Mouse (Mus musculus): ENCODE measurements around the gene Itgam. TPM values are rescaled to one million over a fixed set of nuclear protein-coding genes. Genes with fewer than 3 reads are reported as not detected.

The Itgam gene
- polyA plus RNA-seq, 1 experiment = 3.3 TPM

DNA sequence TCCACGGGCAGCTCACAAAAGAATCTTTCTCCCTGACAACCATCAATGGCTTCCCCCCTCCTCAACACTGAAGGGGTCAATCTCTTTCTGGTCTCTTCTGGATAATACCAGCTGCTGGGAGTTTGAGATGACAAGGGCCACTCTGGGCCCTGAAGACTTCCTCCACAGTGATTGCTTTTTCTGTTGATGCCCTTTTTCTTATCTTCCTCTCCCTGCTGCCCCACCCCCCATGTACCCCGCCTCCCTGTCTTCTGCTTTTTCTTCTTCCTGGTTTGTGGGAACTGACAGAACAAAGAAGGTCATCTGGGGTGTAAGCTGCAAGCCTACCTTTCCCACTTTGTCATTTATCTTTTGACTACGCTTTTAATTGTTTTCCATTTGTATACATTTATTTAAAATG is 5.4 kb downstream of the Itgam start:
- Histone ChIP-seq H3K36me3 (ENCODE audit: control insufficient read depth, insufficient read depth, low read length) (no peaks in the 10 kb centered on the region), H3K4me3 (ENCODE audit: low read depth, low read length) (no peak overlapping the region), H3K4me1 (ENCODE audit: control insufficient read depth, insufficient read depth, insufficient read length, low read length) (peaks cover 5% of the 10 kb centered on the region; the same call in 1 of the 2 replicates), H3K27me3 (ENCODE audit: control insufficient read depth, insufficient read depth, low read length) (no peaks in the 10 kb centered on the region), H3K27ac (ENCODE audit: insufficient read depth, low read depth, low read length) (no peak overlapping the region)
- no peak for TF ChIP-seq POLR2A (IDR thresholded peaks at IDR 0.05; ENCODE audit: low read depth, low read length)
- TF ChIP-seq CTCF (IDR thresholded peaks at IDR 0.05; ENCODE audit: extremely low read depth, insufficient read length, insufficient replicate concordance, low read depth, low read length) = no peak
- WGBS = 28% methylated on average over 3 of the region's 3 CpGs

DNA sequence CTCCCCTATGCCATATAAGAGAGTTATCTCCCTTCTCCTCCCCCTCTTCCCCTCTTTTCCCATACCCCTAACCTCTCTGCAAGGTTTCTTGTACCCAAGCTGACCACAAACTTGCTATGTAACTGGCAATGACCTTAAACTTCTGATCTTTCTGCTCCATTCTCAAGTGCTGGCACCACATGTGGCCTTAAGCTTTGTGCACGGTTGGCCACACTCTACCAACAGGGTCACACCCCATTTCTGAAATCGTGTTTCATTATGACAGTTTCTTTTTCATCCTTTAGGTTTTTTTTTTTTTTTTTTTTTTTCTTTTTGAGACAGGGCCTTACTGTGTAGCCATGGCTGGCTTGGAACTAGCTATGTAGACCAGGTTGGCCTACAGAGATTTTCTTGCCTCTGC is 7.4 kb downstream of the Itgam start:
- no peak overlapping the region for H3K27ac ChIP-seq (ENCODE audit: insufficient read depth, low read depth, low read length)
- WGBS = 60% methylated on average over 2 of the region's 2 CpGs
- no peaks in the 10 kb centered on the region for H3K36me3 ChIP-seq (ENCODE audit: control insufficient read depth, insufficient read depth, low read length)
- no peaks in the 10 kb centered on the region for H3K27me3 ChIP-seq (ENCODE audit: control insufficient read depth, insufficient read depth, low read length)
- H3K4me1 ChIP-seq (ENCODE audit: control insufficient read depth, insufficient read depth, insufficient read length, low read length) = peaks cover 5% of the 10 kb centered on the region; the same call in 1 of the 2 replicates
- TF ChIP-seq POLR2A (IDR thresholded peaks at IDR 0.05; ENCODE audit: low read depth, low read length) = no peak
- TF ChIP-seq CTCF (IDR thresholded peaks at IDR 0.05; ENCODE audit: extremely low read depth, insufficient read length, insufficient replicate concordance, low read depth, low read length) = no peak
- H3K4me3 ChIP-seq (ENCODE audit: low read depth, low read length) = no peak overlapping the region

DNA sequence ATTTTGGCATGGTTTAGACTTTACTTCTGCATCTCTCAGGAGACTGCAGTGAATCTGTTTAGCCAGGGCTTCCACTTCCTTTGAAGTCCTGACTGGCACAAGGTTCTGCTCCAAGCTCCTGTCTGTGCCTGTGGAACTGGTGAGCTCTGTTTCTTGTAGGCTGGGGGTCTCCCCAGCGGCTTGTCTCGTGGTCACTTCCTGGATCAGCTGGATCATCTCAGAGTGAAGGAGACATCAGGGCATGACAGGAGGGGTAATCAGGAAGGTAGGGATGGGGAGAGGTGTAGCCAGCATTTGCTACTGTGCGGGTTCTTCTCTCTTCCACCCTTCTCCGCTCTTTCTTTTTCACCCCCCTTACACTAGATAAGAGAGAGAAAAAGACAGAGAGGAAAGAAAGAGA is 9.4 kb downstream of the Itgam start:
- no peak for TF ChIP-seq CTCF (IDR thresholded peaks at IDR 0.05; ENCODE audit: extremely low read depth, insufficient read length, insufficient replicate concordance, low read depth, low read length)
- TF ChIP-seq POLR2A (IDR thresholded peaks at IDR 0.05; ENCODE audit: low read depth, low read length) = no peak
- 75% methylated on average over 4 of the region's 4 CpGs for WGBS
- Histone ChIP-seq H3K4me1 (ENCODE audit: control insufficient read depth, insufficient read depth, insufficient read length, low read length) (peaks cover 5% of the 10 kb centered on the region; the same call in 1 of the 2 replicates), H3K27ac (ENCODE audit: insufficient read depth, low read depth, low read length) (no peak overlapping the region), H3K36me3 (ENCODE audit: control insufficient read depth, insufficient read depth, low read length) (no peaks in the 10 kb centered on the region), H3K4me3 (ENCODE audit: low read depth, low read length) (no peak overlapping the region), H3K27me3 (ENCODE audit: control insufficient read depth, insufficient read depth, low read length) (no peaks in the 10 kb centered on the region)

GRCm38 (mm10) chr7:128080012-128080411 is 17.6 kb downstream of the Itgam start:
- H3K36me3 ChIP-seq (ENCODE audit: control insufficient read depth, insufficient read depth, low read length) = no peaks in the 10 kb centered on the region
- no peaks in the 10 kb centered on the region for H3K4me1 ChIP-seq (ENCODE audit: control insufficient read depth, insufficient read depth, insufficient read length, low read length)
- WGBS = 91% methylated on average over 8 of the region's 8 CpGs
- no peak overlapping the region for H3K27ac ChIP-seq (ENCODE audit: insufficient read depth, low read depth, low read length)
- no peak for TF ChIP-seq CTCF (IDR thresholded peaks at IDR 0.05; ENCODE audit: extremely low read depth, insufficient read length, insufficient replicate concordance, low read depth, low read length)
- TF ChIP-seq POLR2A (IDR thresholded peaks at IDR 0.05; ENCODE audit: low read depth, low read length) = no peak
- H3K4me3 ChIP-seq (ENCODE audit: low read depth, low read length) = no peak overlapping the region
- no peaks in the 10 kb centered on the region for H3K27me3 ChIP-seq (ENCODE audit: control insufficient read depth, insufficient read depth, low read length)

DNA sequence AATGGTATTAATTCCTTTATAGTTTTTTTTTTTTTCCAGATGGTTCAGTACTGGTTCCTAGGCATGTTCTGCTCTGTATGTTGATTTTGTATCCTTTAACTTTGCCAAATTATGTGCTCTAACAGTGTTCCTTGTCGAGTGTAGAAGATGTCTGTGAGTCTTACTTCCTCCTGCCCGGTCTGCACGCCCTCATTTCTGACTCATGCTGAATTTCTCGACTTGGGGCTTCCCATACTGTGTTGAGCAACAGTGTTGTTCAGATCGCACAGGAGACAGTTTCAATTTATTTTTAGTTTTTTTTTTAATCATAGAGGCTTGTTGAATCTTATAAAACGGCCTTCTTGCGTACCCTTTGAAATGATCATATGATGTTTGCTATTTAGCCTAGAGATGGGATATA is 26.7 kb downstream of the Itgam start:
- TF ChIP-seq CTCF (IDR thresholded peaks at IDR 0.05; ENCODE audit: extremely low read depth, insufficient read length, insufficient replicate concordance, low read depth, low read length) = no peak
- TF ChIP-seq POLR2A (IDR thresholded peaks at IDR 0.05; ENCODE audit: low read depth, low read length) = no peak
- H3K36me3 ChIP-seq (ENCODE audit: control insufficient read depth, insufficient read depth, low read length) = no peaks in the 10 kb centered on the region
- H3K4me3 ChIP-seq (ENCODE audit: low read depth, low read length) = no peak overlapping the region
- WGBS = 57% methylated on average over 7 of the region's 7 CpGs
- H3K4me1 ChIP-seq (ENCODE audit: control insufficient read depth, insufficient read depth, insufficient read length, low read length) = no peaks in the 10 kb centered on the region
- no peaks in the 10 kb centered on the region for H3K27me3 ChIP-seq (ENCODE audit: control insufficient read depth, insufficient read depth, low read length)
- H3K27ac ChIP-seq (ENCODE audit: insufficient read depth, low read depth, low read length) = no peak overlapping the region

DNA sequence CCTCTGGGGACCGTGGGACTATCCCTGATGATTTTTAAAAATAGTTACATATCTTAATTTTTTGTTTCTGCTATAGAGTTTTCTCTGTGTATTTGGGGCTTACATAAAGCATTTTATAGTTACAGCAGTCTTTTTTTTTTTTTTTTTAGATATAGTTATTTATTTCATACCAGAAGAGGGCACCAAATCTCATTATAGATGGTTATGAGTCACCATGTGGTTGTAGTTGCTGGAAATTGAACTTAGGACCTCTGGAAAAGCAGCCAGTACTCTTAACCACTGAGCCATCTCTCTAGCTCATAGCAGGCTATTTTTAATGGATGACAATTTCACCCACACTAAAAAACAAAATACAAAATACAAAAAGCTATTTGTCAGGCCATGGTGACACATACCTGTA is 35.7 kb downstream of the Itgam start:
- WGBS = 53% methylated on average over 1 of the region's 1 CpGs
- Histone ChIP-seq H3K4me1 (ENCODE audit: control insufficient read depth, insufficient read depth, insufficient read length, low read length) (peaks cover 7% of the 10 kb centered on the region; the same call in 1 of the 2 replicates), H3K27me3 (ENCODE audit: control insufficient read depth, insufficient read depth, low read length) (no peaks in the 10 kb centered on the region), H3K27ac (ENCODE audit: insufficient read depth, low read depth, low read length) (peak overlapping the region; percentile 91), H3K36me3 (ENCODE audit: control insufficient read depth, insufficient read depth, low read length) (no peaks in the 10 kb centered on the region), H3K4me3 (ENCODE audit: low read depth, low read length) (peak overlapping the region; percentile 47)
- no peak for TF ChIP-seq POLR2A (IDR thresholded peaks at IDR 0.05; ENCODE audit: low read depth, low read length)
- no peak for TF ChIP-seq CTCF (IDR thresholded peaks at IDR 0.05; ENCODE audit: extremely low read depth, insufficient read length, insufficient replicate concordance, low read depth, low read length)

GRCm38 (mm10) chr7:128100742-128101357 is 38.4 kb downstream of the Itgam start:
- Histone ChIP-seq H3K4me3 (ENCODE audit: low read depth, low read length) (no peak overlapping the region), H3K4me1 (ENCODE audit: control insufficient read depth, insufficient read depth, insufficient read length, low read length) (peaks cover 7% of the 10 kb centered on the region; the same call in 1 of the 2 replicates), H3K27ac (ENCODE audit: insufficient read depth, low read depth, low read length) (no peak overlapping the region), H3K36me3 (ENCODE audit: control insufficient read depth, insufficient read depth, low read length) (no peaks in the 10 kb centered on the region), H3K27me3 (ENCODE audit: control insufficient read depth, insufficient read depth, low read length) (no peaks in the 10 kb centered on the region)
- WGBS = 65% methylated on average over 2 of the region's 2 CpGs
- TF ChIP-seq CTCF (IDR thresholded peaks at IDR 0.05; ENCODE audit: extremely low read depth, insufficient read length, insufficient replicate concordance, low read depth, low read length) = no peak
- TF ChIP-seq POLR2A (IDR thresholded peaks at IDR 0.05; ENCODE audit: low read depth, low read length) = no peak

All from small intestine, adult 2 months (tissue).